Mouse (Mus musculus) right cerebral cortex, postnatal 10 days (tissue): Measurements from ENCODE around the gene Jhy.

ENCODE experiments used
- DNase-seq, 2 experiments: peaks; one replicate each; pipeline ENCODE4 v3.0.0; 2021; ENCODE audit warnings: low spot score in 2 of 2

The Jhy gene

DNA sequence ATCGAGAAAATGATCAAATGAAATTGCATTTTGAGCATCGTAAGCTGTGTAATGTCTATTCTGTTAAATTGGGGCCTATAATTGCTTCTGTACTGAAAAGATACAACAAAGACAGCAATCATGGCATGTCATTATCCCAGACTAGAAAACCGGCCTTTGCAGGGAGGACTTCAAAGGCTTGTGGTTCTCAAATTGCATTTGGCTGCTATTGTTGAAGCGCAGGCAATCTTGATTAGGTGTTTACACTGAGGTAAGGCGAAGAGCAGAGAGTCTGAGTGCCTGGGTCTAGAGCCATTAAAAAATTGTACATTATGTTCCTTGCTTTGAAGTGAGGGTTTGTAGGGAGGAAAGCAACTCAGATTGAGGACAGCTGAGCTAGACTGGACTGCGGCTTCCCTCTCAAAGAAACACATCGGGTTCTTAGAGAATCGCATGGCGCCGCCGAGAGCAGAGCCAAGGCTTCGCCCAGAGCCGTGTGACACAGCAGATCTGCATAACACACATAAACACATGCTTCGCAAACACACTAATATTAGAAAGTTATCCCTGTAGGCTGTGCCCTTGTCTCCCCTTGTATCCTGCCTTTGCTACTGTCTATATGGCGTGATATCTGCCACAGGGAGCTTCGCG lies 36.5 kb downstream of the Jhy start:
- no peak for DNase-seq

DNA sequence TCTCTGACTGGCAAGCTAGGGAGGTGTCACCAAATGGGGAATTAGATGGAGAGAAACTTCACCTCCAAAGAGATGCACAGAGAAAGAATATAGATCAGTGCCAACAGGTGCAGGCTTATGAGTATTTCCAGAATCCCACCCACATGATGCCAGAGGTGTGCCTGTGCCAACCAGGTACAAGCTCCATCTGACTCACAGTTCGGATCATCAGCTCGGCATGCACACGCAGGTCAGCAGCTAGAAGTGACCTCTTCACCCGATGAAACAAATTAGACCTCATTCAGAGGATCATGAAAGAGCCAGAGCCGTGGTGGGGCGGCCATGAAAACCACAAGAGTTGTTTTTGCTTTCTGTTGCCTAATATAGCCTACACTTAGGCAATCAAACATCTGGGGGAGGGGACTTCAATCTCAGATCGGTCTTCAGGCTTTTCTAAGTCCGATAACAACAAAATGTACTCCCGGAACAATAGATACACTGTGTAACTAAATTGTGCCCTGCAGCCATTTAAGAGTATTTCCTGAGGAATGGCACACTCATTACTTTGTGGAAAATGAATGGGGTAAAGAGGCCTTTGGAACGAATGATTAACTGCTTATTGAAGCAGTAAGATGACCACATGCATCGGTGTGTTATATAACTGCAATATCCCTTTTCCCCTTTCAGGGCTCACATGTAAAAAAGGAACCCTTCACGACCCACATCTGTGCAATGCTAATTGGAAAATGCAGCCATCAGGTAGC lies 45.9 kb downstream of the Jhy start:
- DNase-seq: no peak

DNA sequence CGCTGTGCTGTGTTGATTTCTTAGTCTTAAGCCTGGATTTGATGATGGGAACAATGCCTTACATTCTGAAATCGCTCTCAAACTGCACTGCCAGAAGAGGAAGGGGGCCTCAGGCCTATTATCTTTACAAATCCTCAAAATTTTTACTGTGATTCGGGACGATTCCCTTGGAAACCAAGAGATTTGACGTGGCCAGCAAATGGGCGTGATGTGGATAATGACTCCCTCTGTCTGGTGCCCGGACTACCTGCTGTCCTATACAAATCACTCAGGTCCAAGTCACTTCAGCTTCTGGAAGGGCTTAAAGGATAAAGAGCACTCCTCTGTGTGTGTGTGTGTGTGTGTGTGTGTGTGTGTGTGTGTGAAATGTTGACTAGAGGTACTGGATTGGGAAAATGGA lies 55.0 kb downstream of the Jhy start:
- DNase-seq: no peak

DNA sequence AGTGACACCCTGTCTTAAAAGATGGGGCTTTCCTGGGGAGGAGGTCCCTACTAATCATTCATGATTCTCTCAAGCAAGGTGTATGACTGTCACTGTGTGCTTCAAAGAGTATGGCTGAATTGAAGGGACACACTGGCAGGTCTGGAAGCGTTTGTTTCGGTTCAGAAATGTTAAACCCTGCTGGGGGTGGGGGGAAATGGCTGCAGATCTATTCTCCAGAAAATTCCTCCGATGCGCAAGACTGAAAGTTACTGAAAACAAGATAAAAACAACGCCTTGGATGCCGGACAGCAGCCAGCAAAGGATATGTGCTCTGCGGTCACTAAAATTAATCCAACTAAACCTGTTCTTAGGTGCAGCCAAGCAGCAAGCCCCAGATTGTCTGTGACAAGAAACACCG lies 55.5 kb downstream of the Jhy start:
- DNase-seq: no peak

DNA sequence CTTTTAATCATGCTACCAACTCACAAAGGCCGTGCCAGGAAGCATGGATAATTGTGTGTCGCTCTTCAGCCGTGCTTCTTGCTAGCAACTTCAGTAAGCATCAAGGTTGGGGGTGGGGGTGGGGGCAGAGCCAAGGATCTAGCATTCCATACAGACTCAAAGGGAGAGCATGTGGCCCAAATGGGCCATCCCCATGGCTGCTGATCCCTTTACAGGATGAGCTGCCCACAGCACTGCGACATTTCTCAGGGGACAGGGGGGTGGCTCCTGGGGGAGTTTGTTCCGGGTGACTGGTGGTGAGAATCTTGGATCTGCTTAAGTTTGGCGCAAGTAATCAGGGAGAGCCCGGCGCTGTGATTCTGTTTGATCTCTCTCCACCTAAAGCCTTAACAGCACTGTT lies 56.5 kb downstream of the Jhy start:
- DNase-seq: no peak

DNA sequence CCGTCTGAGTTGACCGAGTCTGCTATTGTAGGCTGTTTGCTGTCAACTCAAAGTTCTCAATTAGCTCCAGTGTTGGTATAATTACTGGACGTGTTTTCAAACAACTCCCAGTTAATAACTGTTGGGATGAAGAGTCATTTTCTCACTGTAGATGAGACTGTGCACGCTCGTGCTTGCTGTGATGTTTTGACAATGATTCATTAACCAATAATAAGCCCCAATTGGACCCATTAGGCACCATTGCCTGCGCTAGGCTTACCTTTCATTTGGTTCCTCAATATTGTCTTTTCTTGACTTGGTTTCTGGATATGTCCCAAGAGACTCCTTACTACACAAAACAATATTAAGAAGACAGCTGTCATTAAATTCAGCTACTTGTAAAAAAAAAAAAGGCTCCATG lies 71.5 kb downstream of the Jhy start:
- DNase-seq: no peak

DNA sequence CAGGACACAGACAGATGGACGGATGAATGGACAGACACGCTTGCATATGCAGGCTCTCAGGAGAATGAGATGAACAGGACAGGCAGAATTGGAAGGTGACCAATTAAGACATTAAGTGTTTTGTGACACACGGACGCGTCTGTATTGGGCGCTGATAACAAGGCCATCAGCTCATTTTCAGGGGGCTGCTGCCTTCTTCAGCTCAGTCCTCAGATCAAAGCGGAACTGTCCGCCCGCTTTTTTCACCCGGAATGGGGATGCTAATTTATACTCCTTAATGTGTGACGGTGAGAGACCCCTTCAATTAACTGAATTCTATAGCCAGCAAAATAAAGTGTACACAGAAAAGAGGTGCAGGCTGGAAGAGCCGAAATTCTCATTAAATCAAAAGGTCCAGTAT lies 74.5 kb downstream of the Jhy start:
- no peak for DNase-seq

DNA sequence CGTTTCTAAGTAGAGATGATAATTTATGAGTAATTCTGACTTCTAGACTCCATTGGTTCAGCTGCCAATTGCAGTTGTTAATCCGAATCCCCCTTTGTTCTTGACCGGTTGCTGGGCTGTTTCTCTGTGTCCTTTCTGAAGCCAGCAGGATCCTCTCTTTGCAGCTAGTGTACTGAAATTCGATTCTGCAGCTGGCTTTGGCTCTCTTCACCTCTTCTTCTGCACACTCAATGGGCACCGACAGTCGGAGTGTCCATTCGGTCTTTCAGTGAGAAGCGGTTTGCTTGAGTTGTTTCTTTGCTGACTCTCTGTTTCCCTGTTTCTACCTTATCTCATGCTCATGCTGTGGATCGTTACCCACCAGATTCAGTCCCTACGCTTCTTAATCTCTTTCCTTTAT lies 78.2 kb downstream of the Jhy start:
- DNase-seq: no peak

DNA sequence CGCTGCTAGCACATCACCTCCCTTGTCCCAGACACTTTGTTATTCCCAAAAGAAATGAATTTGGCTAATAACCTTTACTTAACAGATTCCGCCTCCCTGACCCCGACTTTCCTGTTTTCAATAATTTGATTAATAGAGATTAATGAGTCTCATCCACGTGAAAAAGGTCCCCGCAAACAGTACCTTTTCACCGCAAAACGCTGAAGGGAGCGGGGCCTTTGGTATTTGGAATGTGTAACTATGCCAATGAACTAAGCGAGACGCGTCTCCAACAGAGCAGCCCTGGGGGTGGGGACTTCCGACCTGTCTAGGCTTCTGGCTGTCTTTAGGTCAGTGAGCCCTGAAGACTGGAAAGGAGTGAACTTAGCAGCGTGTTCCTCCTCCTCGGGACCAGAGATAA lies 84.9 kb downstream of the Jhy start:
- DNase-seq: no peak

DNA sequence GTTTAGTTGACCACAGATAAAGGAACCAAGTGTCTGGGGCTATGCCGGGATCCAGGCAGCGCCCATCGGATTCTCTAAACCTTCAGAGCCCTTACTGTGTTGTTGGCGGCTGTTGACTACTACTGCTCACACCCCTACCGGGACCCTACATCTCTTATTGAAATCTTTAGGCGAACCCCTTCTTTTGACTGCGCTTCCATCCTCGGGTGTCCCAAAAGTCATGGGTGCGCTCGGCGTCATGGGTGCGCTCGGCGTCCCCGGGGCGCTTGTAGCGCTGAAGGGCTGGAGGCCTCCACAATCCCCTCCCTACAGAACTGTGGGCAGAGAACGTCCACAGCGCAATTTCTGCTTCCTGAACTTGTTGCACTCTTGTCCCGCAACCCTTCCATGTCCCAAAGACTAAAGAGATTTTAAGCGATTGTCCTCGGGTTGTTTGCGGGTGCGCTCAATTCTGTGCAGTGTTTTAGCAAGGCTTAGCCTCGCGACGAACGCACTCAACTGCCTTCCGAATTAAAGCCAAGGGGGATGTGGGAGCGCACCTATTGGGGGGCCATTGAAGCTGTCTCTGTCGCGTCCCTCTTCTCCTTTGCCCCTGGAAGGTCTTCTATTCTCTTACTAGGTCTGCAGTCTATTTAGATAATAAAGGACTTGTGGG lies 85.5 kb downstream of the Jhy start:
- DNase-seq: no peak

DNA sequence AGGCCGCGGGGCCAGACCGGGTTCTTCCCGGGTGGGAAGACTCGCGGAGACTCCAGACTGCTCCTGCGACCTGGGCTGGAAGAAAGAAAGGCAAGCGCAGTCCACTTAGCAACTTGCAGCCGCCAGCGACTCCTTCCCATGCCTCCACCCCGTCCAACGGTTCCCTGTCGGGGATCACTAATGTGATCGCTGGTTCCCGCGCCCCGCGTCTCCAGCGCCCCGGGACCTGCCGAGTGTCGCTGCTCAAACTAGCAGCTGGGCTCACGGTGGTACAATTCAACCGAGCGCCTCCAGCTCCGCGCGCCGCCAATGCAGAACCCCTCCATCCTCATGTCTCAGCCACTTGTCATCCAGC lies 86.1 kb downstream of the Jhy start:
- DNase-seq: no peak

DNA sequence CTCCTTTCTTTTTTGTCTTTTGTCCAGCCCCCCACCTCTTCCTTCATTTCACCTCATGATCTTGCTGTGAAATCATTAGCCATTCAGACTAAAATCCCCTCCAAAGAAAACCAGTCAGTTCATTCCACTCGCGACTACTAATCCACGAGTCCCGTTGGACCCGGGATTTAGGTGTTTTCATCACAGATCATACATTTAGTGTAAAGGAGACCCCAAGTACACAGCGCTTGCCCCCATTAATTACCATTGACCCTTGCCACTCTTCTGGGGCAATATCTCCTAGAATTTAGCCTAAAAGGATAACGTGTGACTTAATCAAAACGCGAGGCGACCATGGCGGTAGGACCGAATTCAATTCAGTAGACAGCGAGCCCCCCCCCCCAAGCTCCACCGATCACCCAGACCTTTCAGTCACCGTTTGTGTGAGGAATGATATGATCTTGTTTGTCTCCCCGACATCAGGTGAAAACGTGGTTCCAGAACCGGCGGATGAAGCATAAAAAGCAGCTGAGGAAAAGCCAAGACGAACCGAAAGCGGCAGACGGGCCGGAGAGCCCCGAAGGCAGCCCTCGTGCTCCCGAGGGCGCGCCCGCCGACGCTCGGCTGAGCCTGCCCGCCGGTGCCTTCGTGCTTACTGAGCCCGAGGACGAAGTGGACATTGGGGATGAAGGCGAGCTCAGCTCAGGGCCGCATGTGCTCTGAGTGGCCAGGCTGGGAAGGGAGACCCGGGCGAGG lies 86.6 kb downstream of the Jhy start:
- no peak for DNase-seq

DNA sequence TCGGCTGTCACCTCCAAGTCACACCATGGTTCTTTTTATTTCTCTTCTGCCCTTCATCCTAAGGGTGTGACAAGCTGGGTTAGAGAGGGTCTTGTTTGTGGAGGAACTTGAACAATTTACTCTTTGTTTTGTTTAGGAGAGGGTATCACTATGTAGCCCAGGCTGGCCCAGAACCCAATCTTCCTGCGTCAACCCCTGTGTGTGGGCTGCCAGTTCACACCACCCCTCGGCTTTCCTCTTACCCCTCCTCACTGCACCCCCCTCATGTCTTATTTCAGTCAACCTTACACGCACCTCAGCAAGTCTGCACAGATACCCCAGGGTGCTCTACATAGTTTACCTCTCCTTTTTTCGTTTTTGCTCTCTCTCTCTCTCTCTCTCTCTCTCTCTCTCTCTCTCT lies 87.2 kb downstream of the Jhy start:
- no peak for DNase-seq

DNA sequence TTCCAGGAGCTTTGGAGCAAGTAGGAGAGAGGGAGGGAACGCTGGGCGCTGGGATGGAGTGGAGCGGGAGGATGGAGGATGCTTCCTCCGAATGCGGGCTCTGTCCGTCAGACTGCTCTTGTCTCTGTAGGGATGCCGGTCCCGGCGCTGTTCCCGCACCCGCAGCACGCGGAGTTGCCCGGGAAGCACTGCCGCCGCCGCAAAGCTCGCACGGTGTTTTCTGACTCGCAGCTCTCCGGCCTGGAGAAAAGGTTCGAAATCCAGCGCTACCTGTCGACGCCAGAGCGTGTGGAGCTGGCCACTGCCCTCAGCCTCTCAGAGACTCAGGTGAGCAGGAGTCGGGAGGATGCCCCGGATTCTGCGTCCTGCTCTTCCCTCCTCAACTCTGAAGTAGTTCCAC lies 87.8 kb downstream of the Jhy start:
- DNase-seq: peak in 1 of 2 experiments; percentile 25

DNA sequence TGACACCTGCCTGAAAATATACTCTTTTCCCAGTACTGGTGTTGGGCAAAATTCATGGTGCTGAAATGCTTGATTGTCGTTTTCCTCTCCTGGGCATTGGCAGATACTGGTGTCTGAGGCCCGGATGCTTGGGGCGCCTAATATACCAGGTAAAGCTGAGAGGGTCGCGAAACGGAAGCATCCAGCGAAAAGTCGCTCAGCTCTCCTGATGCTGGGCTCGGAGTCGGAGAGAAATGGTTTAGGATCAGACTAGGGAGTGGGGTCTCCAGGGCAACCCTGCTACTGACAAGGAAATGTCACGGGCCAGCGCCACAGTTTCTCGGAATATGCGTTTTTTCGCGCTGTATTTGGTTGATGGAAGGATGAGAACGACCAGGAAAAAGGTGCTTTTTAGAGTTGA lies 88.5 kb downstream of the Jhy start:
- no peak for DNase-seq

DNA sequence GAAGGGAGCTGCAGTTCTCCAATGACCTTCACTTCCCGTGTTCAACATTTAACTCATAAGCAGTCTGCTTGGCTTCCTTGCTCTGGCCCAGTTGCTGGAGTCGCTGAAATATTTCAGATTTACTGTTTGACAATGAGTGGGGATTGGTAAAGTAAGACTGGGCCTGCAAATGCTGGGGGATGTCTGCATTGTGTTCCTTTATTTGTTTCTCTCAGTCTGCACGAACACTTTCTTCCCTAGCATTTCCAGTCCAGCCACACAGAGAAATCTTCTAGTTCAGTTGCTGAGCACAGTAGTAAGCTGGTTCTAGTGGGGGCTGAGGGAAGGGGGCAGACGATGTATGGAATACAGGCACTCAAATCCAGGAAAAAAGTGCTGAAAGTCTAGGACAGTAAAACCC lies 89.0 kb downstream of the Jhy start:
- DNase-seq: no peak

DNA sequence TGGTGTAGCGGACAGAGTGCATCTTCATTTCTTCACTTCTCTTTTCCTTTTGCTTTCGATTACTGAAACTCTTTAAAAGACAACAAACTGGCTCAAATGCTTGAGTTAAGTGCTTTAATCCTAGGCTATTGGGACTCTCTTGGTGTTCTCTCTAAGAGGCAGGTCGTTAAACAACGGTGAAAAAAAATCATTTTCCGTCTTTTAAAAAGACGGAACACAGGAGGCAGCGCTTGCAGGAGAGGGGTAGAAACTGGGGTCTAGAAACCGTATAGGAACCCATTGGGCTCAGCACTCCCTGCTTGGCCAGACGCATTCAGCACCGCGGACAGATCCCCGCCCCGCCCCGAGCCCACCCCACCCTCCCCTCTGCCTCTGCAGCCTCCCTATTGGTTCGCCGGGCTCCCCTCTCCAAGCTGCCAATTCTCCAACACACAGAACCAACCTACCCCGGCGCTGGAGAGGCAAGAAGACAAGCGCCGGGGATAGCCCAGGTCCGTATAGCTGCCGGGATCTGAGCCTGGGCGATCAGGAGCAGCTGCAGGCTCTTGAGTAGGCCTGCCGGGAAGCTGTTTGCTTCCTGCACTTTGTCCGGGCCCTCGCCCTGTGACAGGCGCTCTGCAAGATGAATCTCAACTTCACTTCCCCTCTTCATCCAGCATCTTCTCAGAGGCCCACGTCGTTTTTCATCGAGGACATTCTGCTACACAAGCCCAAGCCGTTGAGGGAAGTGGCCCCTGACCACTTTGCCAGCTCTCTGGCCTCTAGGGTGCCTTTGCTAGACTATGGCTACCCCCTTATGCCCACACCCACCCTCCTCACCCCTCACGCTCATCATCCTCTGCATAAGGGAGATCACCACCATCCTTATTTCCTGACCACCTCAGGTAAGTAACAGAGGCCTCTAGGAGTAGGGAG lies 90.1 kb downstream of the Jhy start, which contains the start of gene Bsx:
Gene Bsx, plus strand, starts transcription at position 572 of the 915 bp plus-strand sequence.
- peak in 1 of 2 experiments; percentile 26 for DNase-seq

DNA sequence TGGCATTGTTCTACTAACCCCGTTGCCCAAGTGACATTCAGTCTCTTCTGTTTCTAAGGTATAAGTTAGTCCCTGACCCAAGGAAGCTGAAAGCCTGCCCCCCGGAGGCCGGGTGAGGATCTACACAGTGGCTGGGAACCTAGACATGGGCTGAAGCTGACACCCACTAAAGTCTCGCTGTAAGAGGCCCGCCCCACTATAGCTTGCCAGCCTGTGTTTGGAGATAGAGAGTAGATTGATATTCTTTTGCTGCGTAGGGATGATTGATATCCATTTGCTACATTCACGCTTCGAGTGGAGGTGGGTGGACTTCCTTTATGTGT lies 91.8 kb downstream of the Jhy start:
- peak in 1 of 2 experiments; percentile 29 for DNase-seq

DNA sequence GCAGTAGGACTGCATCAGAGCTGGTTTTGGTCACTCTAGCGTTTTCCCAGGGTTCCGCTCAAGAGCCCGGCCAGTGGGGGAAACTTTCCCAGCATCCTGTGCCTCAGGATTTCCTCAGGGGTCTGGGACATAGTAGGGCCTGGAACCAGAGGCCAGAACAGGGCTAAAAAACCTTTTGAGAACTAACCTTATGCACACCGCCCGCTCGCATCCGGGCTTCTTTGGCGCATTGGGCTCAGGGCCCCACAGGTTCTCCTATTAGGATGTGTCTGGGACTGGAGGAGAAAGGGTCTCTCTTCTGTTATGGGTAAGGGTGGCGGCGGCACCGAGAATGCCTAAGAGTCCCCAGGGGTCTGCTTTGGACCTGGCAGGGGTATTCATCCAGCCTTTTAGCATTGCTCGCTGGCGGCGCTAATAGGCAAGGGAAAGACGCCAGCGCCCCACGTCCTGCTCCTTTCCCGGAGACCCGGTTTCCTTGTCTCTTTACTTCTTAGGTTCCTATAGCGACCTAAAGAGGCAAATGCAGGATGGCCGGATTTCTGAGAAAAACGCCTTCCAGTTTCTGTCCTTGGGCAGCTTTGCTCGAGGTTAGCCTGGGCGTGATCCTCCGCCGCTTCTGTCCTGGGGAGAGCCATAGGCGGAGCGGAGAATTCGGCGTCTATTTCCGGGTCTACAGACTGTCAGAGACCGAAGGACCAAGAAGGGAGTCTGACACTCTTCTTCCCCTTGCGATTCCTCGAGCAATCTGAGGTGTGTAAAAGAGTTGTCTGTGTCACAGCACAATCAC lies 92.4 kb downstream of the Jhy start:
- DNase-seq: peak in 1 of 2 experiments; percentile 20

DNA sequence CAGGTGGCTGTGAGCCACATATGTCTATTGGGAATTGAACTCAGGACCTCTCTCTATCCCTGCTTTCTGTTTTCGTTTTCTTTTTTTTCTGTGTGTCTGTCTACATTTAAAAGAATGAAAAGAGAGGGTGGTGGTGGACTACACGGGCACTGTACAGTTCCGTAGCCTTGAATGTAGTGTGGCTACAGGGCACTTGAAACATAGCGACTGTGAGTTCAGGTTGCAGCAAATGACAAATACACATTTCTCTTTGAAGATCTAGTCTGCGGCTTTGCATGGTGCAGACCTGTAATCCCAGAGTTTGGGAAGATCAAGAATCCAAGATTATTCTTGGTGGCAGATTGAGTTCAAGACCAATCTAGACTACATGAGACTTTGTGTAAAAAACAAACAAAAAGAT lies 93.6 kb downstream of the Jhy start:
- no peak for DNase-seq

DNA sequence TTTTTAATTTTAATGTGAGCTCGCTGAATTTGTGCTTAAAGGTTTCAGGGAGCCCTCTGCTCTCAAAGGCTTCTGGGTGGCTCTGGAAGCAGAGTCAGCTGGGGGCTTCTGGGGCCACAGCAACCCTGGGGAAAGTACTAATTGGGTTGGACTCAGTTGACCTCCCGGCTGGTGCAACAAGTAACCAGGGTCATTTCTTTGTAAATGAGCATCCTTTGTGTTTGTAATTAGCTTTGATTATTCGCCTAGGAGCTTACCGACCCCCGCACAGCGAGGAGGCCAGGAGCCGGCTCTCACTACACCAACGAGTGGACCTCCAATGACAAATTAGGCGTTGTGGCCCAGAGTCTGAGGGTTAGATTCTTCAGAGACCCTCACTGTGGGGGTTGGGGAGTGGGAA lies 104.7 kb downstream of the Jhy start:
- DNase-seq: peak in 1 of 2 experiments; percentile 39
